Mouse (Mus musculus) retina, postnatal 1 day (tissue): Measurements from ENCODE around the gene Ccsap.

Experiments
- DNase-seq: peaks from one replicate; pipeline ENCODE4 v3.0.0-alpha.2; 2012

Gene Ccsap

GRCm38 (mm10) chr8:123803639-123804038 is 56.4 kb downstream of the Ccsap start:
- no peak for DNase-seq

GRCm38 (mm10) chr8:123801538-123801937 is 58.5 kb downstream of the Ccsap start:
- DNase-seq = no peak

- DNase-seq = no peak
These were observed 59.1 kb downstream of the Ccsap start for GRCm38 (mm10) chr8:123800867-123801266.

- DNase-seq = no peak
These were observed 60.1 kb downstream of the Ccsap start for GRCm38 (mm10) chr8:123799885-123800284.

- no peak for DNase-seq
These were observed 60.6 kb downstream of the Ccsap start for GRCm38 (mm10) chr8:123799434-123799833.

GRCm38 (mm10) chr8:123797928-123798327 is 62.1 kb downstream of the Ccsap start:
- no peak for DNase-seq

GRCm38 (mm10) chr8:123796758-123797157 is 63.3 kb downstream of the Ccsap start:
- no peak for DNase-seq

GRCm38 (mm10) chr8:123794766-123795165 is 65.2 kb downstream of the Ccsap start:
- no peak for DNase-seq

GRCm38 (mm10) chr8:123793900-123794299 is 66.1 kb downstream of the Ccsap start:
- DNase-seq = no peak

GRCm38 (mm10) chr8:123791845-123792225 is 68.2 kb downstream of the Ccsap start:
- DNase-seq = no peak

- DNase-seq = peak; percentile 48
These were observed 68.7 kb downstream of the Ccsap start for GRCm38 (mm10) chr8:123791101-123791844.
